Mouse (Mus musculus): Measurements from ENCODE around the gene Slc25a21.

The Slc25a21 gene

GRCm38 (mm10) chr12:56690366-56690765 is 506.9 kb downstream of the Slc25a21 start:
- no peak for DNase-seq (ENCODE audit: low spot score in 2 of 2)

GRCm38 (mm10) chr12:56689736-56690135 is 507.5 kb downstream of the Slc25a21 start:
- peak in 1 of 2 experiments; percentile 52 for DNase-seq (ENCODE audit: low spot score in 2 of 2)

- DNase-seq (ENCODE audit: low spot score in 2 of 2) = no peak
Measured at GRCm38 (mm10) chr12:56689331-56689730, 507.9 kb downstream of the Slc25a21 start.

- no peak for DNase-seq (ENCODE audit: low spot score in 2 of 2)
Measured at GRCm38 (mm10) chr12:56688920-56689319, 508.4 kb downstream of the Slc25a21 start.

GRCm38 (mm10) chr12:56688482-56688840 is 508.8 kb downstream of the Slc25a21 start:
- no peak for DNase-seq (ENCODE audit: low spot score in 2 of 2)

- no peak for DNase-seq (ENCODE audit: low spot score in 2 of 2)
Measured at GRCm38 (mm10) chr12:56687640-56688481, 509.4 kb downstream of the Slc25a21 start.

- DNase-seq (ENCODE audit: low spot score in 2 of 2) = no peak
Measured at GRCm38 (mm10) chr12:56681096-56681811, 516.0 kb downstream of the Slc25a21 start.

- DNase-seq (ENCODE audit: low spot score in 2 of 2) = no peak
Measured at GRCm38 (mm10) chr12:56677620-56678019, 519.7 kb downstream of the Slc25a21 start.

GRCm38 (mm10) chr12:56674726-56675125 is 522.5 kb downstream of the Slc25a21 start:
- no peak for DNase-seq (ENCODE audit: low spot score in 2 of 2)

GRCm38 (mm10) chr12:56670795-56671194 is 526.5 kb downstream of the Slc25a21 start:
- no peak for DNase-seq (ENCODE audit: low spot score in 2 of 2)

- no peak for DNase-seq (ENCODE audit: low spot score in 2 of 2)
Measured at GRCm38 (mm10) chr12:56669451-56670122, 527.7 kb downstream of the Slc25a21 start.
